Mouse (Mus musculus) heart, embryonic 15.5 days (tissue): ENCODE data around the gene Arhgap24. TPM values are rescaled to one million over a fixed set of nuclear protein-coding genes. Genes with fewer than 3 reads are reported as not detected.

Experiments
- ATAC-seq: fragments of 200-750 bp; cut with Nextera tagmentation; replicated peaks from 2 replicates; pipeline ENCODE4 v1.8.0; 2017; ENCODE audit warnings: low read depth, moderate TSS enrichment; ENCODE audit not compliant: insufficient number of reproducible peaks, insufficient read depth, low FRiP score
- H3K27ac ChIP-seq: fragments of 300-500 bp; sonication (generic); 2 replicates; pipeline ENCODE4 v1.5.1; 2015; ENCODE audit warnings: mild to moderate bottlenecking, inconsistent platforms
- H3K27me3 ChIP-seq: fragments of 300-500 bp; sonication (generic); 2 replicates; pipeline ENCODE4 v1.6.1; 2015; ENCODE audit warnings: inconsistent platforms
- H3K36me3 ChIP-seq: fragments of 300-500 bp; sonication (generic); 2 replicates; pipeline ENCODE4 v1.6.1; 2015; ENCODE audit warnings: mild to moderate bottlenecking, inconsistent platforms
- H3K4me1 ChIP-seq: fragments of 300-500 bp; sonication (generic); replicated peaks from 2 replicates; pipeline ENCODE4 v1.6.1; 2015; ENCODE audit warnings: inconsistent platforms
- H3K4me2 ChIP-seq: fragments of 300-500 bp; sonication (generic); 2 replicates; pipeline ENCODE4 v1.6.1; 2015; ENCODE audit warnings: inconsistent platforms, mild to moderate bottlenecking, moderate library complexity
- H3K4me3 ChIP-seq: fragments of 300-500 bp; sonication (generic); 2 replicates; pipeline ENCODE4 v1.5.1; 2015; ENCODE audit warnings: mild to moderate bottlenecking, inconsistent platforms
- H3K9ac ChIP-seq: fragments of 300-500 bp; sonication (generic); 2 replicates; pipeline ENCODE4 v1.6.1; 2015; ENCODE audit warnings: mild to moderate bottlenecking, inconsistent platforms
- H3K9me3 ChIP-seq: fragments of 300-500 bp; sonication (generic); replicated peaks from 2 replicates; pipeline ENCODE4 v1.6.1; 2016; ENCODE audit warnings: inconsistent platforms
- WGBS: fragments of 180-500 bp; shearing (Covaris S2); methylation state at CpG from one replicate; pipeline ENCODE4 v1.1.7; 2015; ENCODE audit warnings: mixed read lengths; 5-methylcytosine and 5-hydroxymethylcytosine counted together
- polyA plus RNA-seq: library from polyadenylated mRNA; unstranded; fragments of >200 nt; fragmentation: Nextera tagmentation; extraction: Ambion mirVana; gene quantifications from 2 replicates; pipeline ENCODE4 v1.2.1, GENCODE M21; 2015

Gene Arhgap24
- polyA plus RNA-seq, 1 experiment from 2014 or later, result 13.4 TPM

GRCm38 (mm10) chr5:102751661-102752307 is 270.6 kb downstream of the Arhgap24 start:
- WGBS, result 21% methylated on average over 5 of the region's 5 CpGs
- no peaks in the 10 kb centered on the region for H3K27me3 ChIP-seq
- no peaks in the 10 kb centered on the region for H3K36me3 ChIP-seq
- H3K4me1 ChIP-seq, result peaks cover 22% of the 10 kb centered on the region
- H3K4me2 ChIP-seq, result peak overlapping the region; percentile 38
- no peak overlapping the region for H3K4me3 ChIP-seq
- H3K27ac ChIP-seq, result peak overlapping the region; percentile 66
- no peaks in the 10 kb centered on the region for H3K9me3 ChIP-seq
- ATAC-seq, result no peak
- H3K9ac ChIP-seq, result no peak overlapping the region

GRCm38 (mm10) chr5:102752308-102752663 is 271.1 kb downstream of the Arhgap24 start:
- peak overlapping the region; percentile 66 for H3K27ac ChIP-seq
- H3K4me2 ChIP-seq, result peak overlapping the region; percentile 38
- no peaks in the 10 kb centered on the region for H3K27me3 ChIP-seq
- no peak overlapping the region for H3K9ac ChIP-seq
- H3K4me1 ChIP-seq, result peaks cover 25% of the 10 kb centered on the region
- 8% methylated on average over 2 of the region's 2 CpGs for WGBS
- no peak overlapping the region for H3K4me3 ChIP-seq
- no peaks in the 10 kb centered on the region for H3K36me3 ChIP-seq
- no peaks in the 10 kb centered on the region for H3K9me3 ChIP-seq
- no peak for ATAC-seq

GRCm38 (mm10) chr5:102757040-102757439 is 275.8 kb downstream of the Arhgap24 start:
- H3K9me3 ChIP-seq, result no peaks in the 10 kb centered on the region
- peaks cover 14% of the 10 kb centered on the region for H3K4me1 ChIP-seq
- no peaks in the 10 kb centered on the region for H3K27me3 ChIP-seq
- H3K4me3 ChIP-seq, result no peak overlapping the region
- no peak for ATAC-seq
- H3K4me2 ChIP-seq, result no peak overlapping the region
- peak overlapping the region; percentile 45 for H3K27ac ChIP-seq
- no peaks in the 10 kb centered on the region for H3K36me3 ChIP-seq
- no peak overlapping the region for H3K9ac ChIP-seq
- 42% methylated on average over 6 of the region's 6 CpGs for WGBS

- Histone ChIP-seq H3K4me1 (peaks cover 21% of the 10 kb centered on the region), H3K27me3 (no peaks in the 10 kb centered on the region), H3K9ac (no peak overlapping the region), H3K9me3 (no peaks in the 10 kb centered on the region), H3K36me3 (no peaks in the 10 kb centered on the region), H3K27ac (no peak overlapping the region), H3K4me2 (no peak overlapping the region), H3K4me3 (no peak overlapping the region)
- WGBS, result 57% methylated on average over 10 of the region's 10 CpGs
- ATAC-seq, result no peak
These were observed 284.5 kb downstream of the Arhgap24 start for GRCm38 (mm10) chr5:102765694-102766093.

GRCm38 (mm10) chr5:102766311-102767057 is 285.3 kb downstream of the Arhgap24 start:
- no peak overlapping the region for H3K9ac ChIP-seq
- peaks cover 21% of the 10 kb centered on the region for H3K4me1 ChIP-seq
- ATAC-seq, result no peak
- H3K9me3 ChIP-seq, result no peaks in the 10 kb centered on the region
- no peak overlapping the region for H3K4me2 ChIP-seq
- H3K27ac ChIP-seq, result no peak overlapping the region
- H3K36me3 ChIP-seq, result no peaks in the 10 kb centered on the region
- 80% methylated on average over 6 of the region's 6 CpGs for WGBS
- no peaks in the 10 kb centered on the region for H3K27me3 ChIP-seq
- no peak overlapping the region for H3K4me3 ChIP-seq

- no peaks in the 10 kb centered on the region for H3K36me3 ChIP-seq
- 65% methylated on average over 4 of the region's 4 CpGs for WGBS
- H3K27ac ChIP-seq, result peak overlapping the region; percentile 22
- no peak overlapping the region for H3K4me3 ChIP-seq
- no peaks in the 10 kb centered on the region for H3K9me3 ChIP-seq
- H3K4me1 ChIP-seq, result peaks cover 21% of the 10 kb centered on the region
- no peaks in the 10 kb centered on the region for H3K27me3 ChIP-seq
- H3K9ac ChIP-seq, result no peak overlapping the region
- H3K4me2 ChIP-seq, result no peak overlapping the region
- ATAC-seq, result no peak
These were observed 285.9 kb downstream of the Arhgap24 start for GRCm38 (mm10) chr5:102767058-102767444.

GRCm38 (mm10) chr5:102767822-102768221 is 286.6 kb downstream of the Arhgap24 start:
- H3K27me3 ChIP-seq, result no peaks in the 10 kb centered on the region
- H3K9ac ChIP-seq, result no peak overlapping the region
- no peak overlapping the region for H3K4me3 ChIP-seq
- peaks cover 21% of the 10 kb centered on the region for H3K4me1 ChIP-seq
- H3K27ac ChIP-seq, result peak overlapping the region; percentile 22; the same call in 1 of the 2 replicates
- no peak overlapping the region for H3K4me2 ChIP-seq
- ATAC-seq, result no peak
- H3K36me3 ChIP-seq, result no peaks in the 10 kb centered on the region
- no peaks in the 10 kb centered on the region for H3K9me3 ChIP-seq
- 72% methylated on average over 7 of the region's 7 CpGs for WGBS

GRCm38 (mm10) chr5:102768385-102769080 is 287.3 kb downstream of the Arhgap24 start:
- Histone ChIP-seq H3K4me2 (peak overlapping the region; percentile 56), H3K27me3 (no peaks in the 10 kb centered on the region), H3K27ac (peak overlapping the region; percentile 79), H3K9ac (peak overlapping the region; percentile 37), H3K9me3 (no peaks in the 10 kb centered on the region), H3K4me3 (peak overlapping the region; percentile 35), H3K36me3 (no peaks in the 10 kb centered on the region), H3K4me1 (peaks cover 21% of the 10 kb centered on the region)
- WGBS, result 45% methylated on average over 12 of the region's 12 CpGs
- peak; percentile 71 for ATAC-seq

GRCm38 (mm10) chr5:102770611-102771010 is 289.4 kb downstream of the Arhgap24 start:
- Histone ChIP-seq H3K27me3 (no peaks in the 10 kb centered on the region), H3K4me1 (peaks cover 23% of the 10 kb centered on the region), H3K27ac (no peak overlapping the region), H3K4me3 (no peak overlapping the region), H3K9ac (no peak overlapping the region), H3K9me3 (no peaks in the 10 kb centered on the region), H3K36me3 (no peaks in the 10 kb centered on the region), H3K4me2 (no peak overlapping the region)
- no peak for ATAC-seq
- 73% methylated on average over 7 of the region's 7 CpGs for WGBS

GRCm38 (mm10) chr5:102774500-102774899 is 293.3 kb downstream of the Arhgap24 start:
- no peaks in the 10 kb centered on the region for H3K9me3 ChIP-seq
- 50% methylated on average over 4 of the region's 4 CpGs for WGBS
- H3K36me3 ChIP-seq, result no peaks in the 10 kb centered on the region
- no peak overlapping the region for H3K4me2 ChIP-seq
- no peak overlapping the region for H3K9ac ChIP-seq
- peaks cover 14% of the 10 kb centered on the region for H3K4me1 ChIP-seq
- H3K27ac ChIP-seq, result no peak overlapping the region
- no peaks in the 10 kb centered on the region for H3K27me3 ChIP-seq
- ATAC-seq, result no peak
- no peak overlapping the region for H3K4me3 ChIP-seq

- WGBS, result 90% methylated on average over 9 of the region's 9 CpGs
- no peaks in the 10 kb centered on the region for H3K9me3 ChIP-seq
- no peak overlapping the region for H3K27ac ChIP-seq
- no peaks in the 10 kb centered on the region for H3K27me3 ChIP-seq
- H3K4me2 ChIP-seq, result no peak overlapping the region
- no peak for ATAC-seq
- H3K36me3 ChIP-seq, result no peaks in the 10 kb centered on the region
- peaks cover 12% of the 10 kb centered on the region for H3K4me1 ChIP-seq
- H3K4me3 ChIP-seq, result no peak overlapping the region
- no peak overlapping the region for H3K9ac ChIP-seq
These were observed 296.1 kb downstream of the Arhgap24 start for GRCm38 (mm10) chr5:102777255-102777654.
